Mouse (Mus musculus): ENCODE data around the gene Slc25a45.

GRCm38 (mm10) chr19:5864710-5865398 lies 12.8 kb upstream of the Slc25a45 start:
- TF ChIP-seq POLR2A (IDR thresholded peaks at IDR 0.05; ENCODE audit: extremely low read depth, insufficient read depth, low read length) (no peak), CTCF (IDR thresholded peaks at IDR 0.05; ENCODE audit: low read depth, low read length) (no peak)
